Mouse (Mus musculus): ENCODE measurements at regions not wholly inside any gene's neighbourhood (a gene's known extent, or its start where the extent isn't known, plus 50 kb on each side); places are given as distances from the start of the nearest gene placed in this dataset.

- no peak for DNase-seq (ENCODE audit: low spot score)
Observed at GRCm38 (mm10) chr3:118494611-118495010, 67.3 kb upstream of the Dpyd start.

GRCm38 (mm10) chr3:118500234-118500633 is 61.7 kb upstream of the Dpyd start:
- no peak for DNase-seq (ENCODE audit: low spot score)

- no peak for DNase-seq (ENCODE audit: low spot score)
Observed at GRCm38 (mm10) chr3:118507582-118508237, 54.2 kb upstream of the Dpyd start.

GRCm38 (mm10) chr3:118510837-118511236 is 51.1 kb upstream of the Dpyd start:
- DNase-seq (ENCODE audit: low spot score), result no peak

GRCm38 (mm10) chr3:118511969-118512368 is 50.0 kb upstream of the Dpyd start:
- no peak for DNase-seq (ENCODE audit: low spot score)

Measured in adipocyte (in vitro differentiated cells).